Mouse (Mus musculus) stomach, postnatal 0 days (tissue): ENCODE data around the gene Ppp1r16b.

ENCODE experiments used
- CTCF ChIP-seq: IDR thresholded peaks from 2 replicates; pipeline ENCODE4 v1.5.1; 2016; ENCODE audit warnings: antibody characterized with exemption, low read depth, mild to moderate bottlenecking, moderate library complexity
- EP300 ChIP-seq: optimal IDR thresholded peaks from 2 replicates; pipeline ENCODE3; 2016; ENCODE audit warnings: antibody characterized with exemption

DNA sequence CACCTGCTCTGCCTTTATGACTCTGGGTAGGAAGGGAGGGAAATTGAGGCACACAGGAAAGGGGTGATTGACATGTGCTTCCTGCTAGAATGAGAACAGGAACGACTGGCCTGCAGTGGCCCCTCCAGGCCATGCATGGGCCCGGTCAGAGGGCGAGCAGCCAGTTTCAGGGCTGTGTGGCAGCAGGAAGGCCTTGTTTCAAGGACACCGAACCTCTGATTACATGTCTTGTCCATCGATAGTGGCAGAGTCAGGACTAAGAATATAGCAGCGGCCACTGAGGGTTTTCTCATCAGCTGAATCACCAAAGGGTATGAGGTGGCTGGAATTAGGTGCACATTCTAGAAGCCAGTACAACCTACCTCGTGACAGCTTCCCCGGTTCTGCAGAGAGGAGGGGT, 109.7 kb downstream of the Ppp1r16b start:
- no peak for TF ChIP-seq CTCF
- no peak for TF ChIP-seq EP300
